Mouse (Mus musculus) limb, embryonic 11.5 days (tissue): ENCODE measurements at regions not wholly inside any gene's neighbourhood (a gene's known extent, or its start where the extent isn't known, plus 50 kb on each side); places are given as distances from the start of the nearest gene placed in this dataset.

Experiments used
- ATAC-seq: fragments of 200-750 bp; cut with Nextera tagmentation; 2 replicates; pipeline ENCODE4 v1.8.0; 2017; ENCODE audit warnings: low read depth; ENCODE audit not compliant: insufficient number of reproducible peaks, low FRiP score, low TSS enrichment
- DNase-seq: peaks from one replicate; pipeline ENCODE4 v3.0.0-alpha.2; 2015; ENCODE audit warnings: low spot score
- H3K27ac ChIP-seq: fragments of 300-500 bp; sonication (generic); replicated peaks from 2 replicates; pipeline ENCODE4 v1.5.1; 2014; ENCODE audit warnings: low read depth, mild to moderate bottlenecking, low read length
- H3K27me3 ChIP-seq: fragments of 300-500 bp; sonication (generic); 2 replicates; pipeline ENCODE4 v1.6.1; 2014; ENCODE audit warnings: mild to moderate bottlenecking, low read length, mixed read lengths; ENCODE audit not compliant: control insufficient read depth, insufficient read depth
- H3K36me3 ChIP-seq: fragments of 300-500 bp; sonication (generic); 2 replicates; pipeline ENCODE4 v1.6.1; 2014; ENCODE audit warnings: mild to moderate bottlenecking, low read length, moderate library complexity, mixed read lengths; ENCODE audit not compliant: control insufficient read depth, insufficient read depth
- H3K4me1 ChIP-seq: fragments of 300-500 bp; sonication (generic); 2 replicates; pipeline ENCODE4 v1.6.1; 2014; ENCODE audit warnings: low read length, mixed read lengths; ENCODE audit not compliant: control insufficient read depth, insufficient read depth
- H3K4me2 ChIP-seq: fragments of 300-500 bp; sonication (generic); 2 replicates; pipeline ENCODE4 v1.6.1; 2014; ENCODE audit warnings: low read depth, mild to moderate bottlenecking, moderate library complexity; ENCODE audit not compliant: severe bottlenecking
- H3K4me3 ChIP-seq: fragments of 300-500 bp; sonication (generic); 2 replicates; pipeline ENCODE4 v1.5.1; 2014; ENCODE audit warnings: low read depth, low read length
- H3K9ac ChIP-seq: fragments of 300-500 bp; sonication (generic); 2 replicates; pipeline ENCODE4 v1.6.1; 2014; ENCODE audit warnings: mild to moderate bottlenecking, low read length
- H3K9me3 ChIP-seq: fragments of 300-500 bp; sonication (generic); 2 replicates; pipeline ENCODE4 v1.6.1; 2016; ENCODE audit warnings: low read length; ENCODE audit not compliant: control insufficient read depth
- WGBS: fragments of 180-500 bp; shearing (Covaris S2); extraction: QIAGEN DNeasy Blood & Tissue Kit; methylation state at CpG from one replicate; pipeline ENCODE4 v1.1.7; 2014; 5-methylcytosine and 5-hydroxymethylcytosine counted together

DNA sequence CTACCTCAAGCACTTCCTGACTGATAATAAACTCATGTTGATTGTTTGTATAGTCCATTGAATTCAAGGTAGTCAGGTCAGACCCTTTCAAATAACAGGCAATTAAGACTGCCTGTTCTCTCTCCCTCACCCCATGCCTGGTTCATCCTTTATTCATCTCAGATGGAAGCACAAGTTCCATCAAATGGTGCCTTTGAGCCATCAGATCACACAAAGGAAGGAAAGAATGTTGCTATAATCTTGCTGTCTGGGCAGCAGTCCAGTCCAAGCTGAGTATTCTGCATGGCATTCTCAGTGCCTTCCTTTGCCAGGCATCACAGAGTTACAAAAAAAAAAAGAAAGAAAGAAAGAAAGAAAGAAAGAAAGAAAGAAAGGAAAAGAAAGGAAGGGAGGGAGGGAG is 163.7 kb upstream of the Spaca1 start:
- no peak overlapping the region for H3K4me3 ChIP-seq
- ATAC-seq (no peak), DNase-seq (no peak)
- no peaks in the 10 kb centered on the region for H3K27me3 ChIP-seq
- no peak overlapping the region for H3K27ac ChIP-seq
- H3K9ac ChIP-seq, result no peak overlapping the region
- H3K4me2 ChIP-seq, result no peak overlapping the region
- H3K4me1 ChIP-seq, result no peaks in the 10 kb centered on the region
- no peaks in the 10 kb centered on the region for H3K36me3 ChIP-seq
- no peaks in the 10 kb centered on the region for H3K9me3 ChIP-seq

DNA sequence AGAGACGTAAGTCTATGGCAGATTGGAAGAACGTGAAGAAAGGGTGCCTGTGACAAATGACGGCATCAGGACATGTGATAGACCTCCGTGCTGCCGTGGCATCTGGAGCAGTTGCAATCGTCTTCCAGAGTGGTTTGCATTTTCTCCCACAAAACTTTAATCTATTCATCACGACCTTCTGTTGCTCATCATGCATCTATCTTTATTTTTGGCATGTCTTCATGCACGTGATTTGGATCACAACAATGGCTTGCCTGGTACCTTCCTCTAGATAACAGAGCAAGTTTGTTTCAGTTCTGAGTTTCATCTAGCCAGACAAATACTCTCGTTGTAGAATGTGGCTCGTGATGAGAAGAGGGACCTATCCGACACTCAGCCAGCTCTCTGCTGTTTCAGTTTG is 164.4 kb upstream of the Spaca1 start:
- no peak for DNase-seq
- no peak for ATAC-seq
- Histone ChIP-seq H3K4me2 (no peak overlapping the region), H3K4me3 (no peak overlapping the region), H3K27me3 (no peaks in the 10 kb centered on the region), H3K9ac (no peak overlapping the region), H3K4me1 (no peaks in the 10 kb centered on the region), H3K27ac (no peak overlapping the region), H3K36me3 (no peaks in the 10 kb centered on the region), H3K9me3 (no peaks in the 10 kb centered on the region)
- WGBS, result 84% methylated on average over 11 of the region's 11 CpGs

DNA sequence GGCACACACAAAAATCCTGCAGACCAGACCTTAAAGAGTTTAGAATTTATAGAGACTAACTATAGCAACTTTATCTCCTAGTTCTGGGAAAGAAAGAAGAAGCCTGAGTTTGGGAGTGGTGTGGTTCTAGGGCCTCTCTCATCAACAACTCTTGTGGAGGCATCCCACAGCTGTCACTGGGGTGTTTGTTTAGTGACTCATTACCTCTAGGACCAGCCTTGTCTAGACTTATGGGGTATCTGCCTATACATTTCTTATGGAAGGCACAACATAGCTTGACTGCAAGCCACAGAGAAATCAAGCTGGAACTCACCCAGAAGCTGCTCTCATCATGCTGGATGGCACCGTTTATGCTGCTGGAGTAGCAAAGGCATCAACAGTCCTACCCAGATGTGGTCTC is 171.9 kb upstream of the Spaca1 start:
- no peaks in the 10 kb centered on the region for H3K9me3 ChIP-seq
- H3K4me3 ChIP-seq, result no peak overlapping the region
- no peak overlapping the region for H3K9ac ChIP-seq
- H3K27ac ChIP-seq, result no peak overlapping the region
- no peak for DNase-seq
- 91% methylated on average over 1 of the region's 1 CpGs for WGBS
- no peaks in the 10 kb centered on the region for H3K27me3 ChIP-seq
- H3K4me2 ChIP-seq, result no peak overlapping the region
- H3K36me3 ChIP-seq, result no peaks in the 10 kb centered on the region
- no peak for ATAC-seq
- H3K4me1 ChIP-seq, result no peaks in the 10 kb centered on the region

DNA sequence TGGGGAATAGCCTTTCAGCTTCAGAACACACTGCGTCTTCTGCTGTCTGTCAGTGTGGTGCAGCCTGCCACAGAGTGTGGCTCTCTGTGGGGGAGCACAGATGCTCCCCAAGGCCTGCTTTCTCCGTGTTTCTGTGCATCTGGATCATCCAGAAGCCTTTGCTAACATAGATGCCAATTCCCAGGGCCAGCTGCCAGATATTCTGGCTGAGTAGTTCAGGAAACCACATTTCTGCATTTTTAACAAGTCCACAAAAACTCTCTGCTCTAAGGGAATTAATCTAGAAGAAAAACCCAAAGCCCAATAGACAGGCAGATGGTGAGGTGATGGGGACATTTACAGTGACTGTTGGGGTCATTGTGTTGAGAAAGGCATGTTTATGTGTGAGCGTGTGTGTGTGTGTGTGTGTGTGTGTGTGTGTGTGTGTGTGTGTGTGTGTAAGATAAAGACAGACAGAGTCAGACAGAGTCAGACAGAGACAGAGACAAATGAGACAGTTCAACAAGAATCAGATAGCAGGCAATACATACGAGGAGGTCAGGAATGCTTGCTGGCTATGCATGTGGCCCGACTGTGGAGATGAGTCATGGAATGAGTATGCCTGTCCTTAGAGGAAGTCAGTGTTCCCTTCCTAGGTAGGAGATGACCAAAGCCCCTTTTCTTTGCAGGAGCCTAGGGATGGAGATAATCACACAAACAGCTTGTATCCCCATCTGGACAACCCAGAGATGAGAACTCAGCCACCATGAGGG is 176.3 kb upstream of the Spaca1 start:
- no peak overlapping the region for H3K4me2 ChIP-seq
- 63% methylated on average over 5 of the region's 5 CpGs for WGBS
- H3K27ac ChIP-seq, result no peak overlapping the region
- no peaks in the 10 kb centered on the region for H3K36me3 ChIP-seq
- H3K9me3 ChIP-seq, result no peaks in the 10 kb centered on the region
- no peak for ATAC-seq
- no peaks in the 10 kb centered on the region for H3K4me1 ChIP-seq
- H3K9ac ChIP-seq, result no peak overlapping the region
- H3K27me3 ChIP-seq, result no peaks in the 10 kb centered on the region
- H3K4me3 ChIP-seq, result no peak overlapping the region
- DNase-seq, result no peak

DNA sequence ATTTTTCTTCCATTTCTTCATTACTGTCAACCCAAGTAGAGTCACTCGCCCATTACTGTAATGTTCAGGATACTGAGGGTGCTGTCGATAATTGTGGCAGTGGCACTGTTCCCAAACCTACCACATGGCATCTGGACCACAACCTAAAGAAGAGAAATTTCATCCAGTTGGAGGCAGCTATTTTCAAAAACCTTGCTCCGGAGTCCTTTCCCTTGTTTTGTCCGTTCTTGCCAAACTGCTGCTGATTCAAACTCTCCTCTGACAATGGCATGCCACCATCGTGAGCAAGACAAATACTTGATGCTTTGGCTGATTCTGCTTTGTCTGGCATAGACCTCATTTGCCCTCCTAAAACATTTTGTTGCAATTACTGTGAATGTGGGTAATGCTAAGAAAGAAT is 176.9 kb upstream of the Spaca1 start:
- Histone ChIP-seq H3K9me3 (no peaks in the 10 kb centered on the region), H3K36me3 (no peaks in the 10 kb centered on the region), H3K27ac (no peak overlapping the region), H3K4me2 (no peak overlapping the region), H3K27me3 (no peaks in the 10 kb centered on the region), H3K9ac (no peak overlapping the region), H3K4me1 (no peaks in the 10 kb centered on the region), H3K4me3 (no peak overlapping the region)
- WGBS, result 94% methylated on average over 5 of the region's 5 CpGs
- no peak for ATAC-seq
- DNase-seq, result no peak

DNA sequence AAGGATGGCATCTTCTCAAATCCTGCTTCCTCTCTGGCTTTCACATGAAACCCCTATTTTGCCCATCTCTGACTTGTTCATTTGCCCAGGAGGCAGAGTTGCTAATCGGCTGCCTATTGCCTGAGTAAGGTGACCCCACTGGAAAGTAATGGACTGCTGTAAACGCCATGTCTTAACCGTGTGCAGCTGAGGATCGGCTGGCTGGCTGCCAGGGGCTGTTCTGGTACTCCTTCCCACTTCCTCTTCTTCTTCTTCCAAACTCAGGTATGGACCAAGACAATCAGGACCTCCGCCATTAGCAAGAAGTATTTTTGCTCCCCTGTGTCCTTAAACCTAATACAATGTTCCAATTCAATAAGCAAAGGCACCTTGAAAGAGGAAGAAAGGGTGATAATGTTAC is 177.6 kb upstream of the Spaca1 start:
- no peak overlapping the region for H3K27ac ChIP-seq
- no peaks in the 10 kb centered on the region for H3K9me3 ChIP-seq
- no peak overlapping the region for H3K4me3 ChIP-seq
- H3K27me3 ChIP-seq, result no peaks in the 10 kb centered on the region
- ATAC-seq, result no peak
- H3K4me2 ChIP-seq, result no peak overlapping the region
- H3K9ac ChIP-seq, result no peak overlapping the region
- no peaks in the 10 kb centered on the region for H3K36me3 ChIP-seq
- H3K4me1 ChIP-seq, result no peaks in the 10 kb centered on the region
- DNase-seq, result no peak
- WGBS, result 51% methylated on average over 5 of the region's 5 CpGs

DNA sequence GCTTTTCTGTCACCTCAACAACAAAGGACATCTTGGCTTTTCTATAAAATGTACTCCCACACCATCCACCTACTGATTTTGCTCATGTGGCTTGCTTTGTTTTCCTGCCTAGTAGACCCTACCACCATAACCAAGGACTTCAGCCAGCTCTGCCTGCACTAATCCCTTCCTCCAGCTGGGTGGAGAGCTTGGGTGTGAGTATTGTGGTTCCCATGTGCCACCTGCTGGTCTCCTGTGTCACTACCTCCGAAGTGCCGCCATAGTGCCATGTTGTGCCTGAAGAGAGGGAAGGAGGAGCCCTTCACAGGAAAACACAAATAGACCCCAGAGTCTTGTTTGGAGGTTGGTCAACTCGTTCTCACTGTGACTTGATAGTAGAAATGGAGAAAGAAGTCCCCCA is 181.3 kb upstream of the Spaca1 start:
- ATAC-seq, result peak; percentile 80

DNA sequence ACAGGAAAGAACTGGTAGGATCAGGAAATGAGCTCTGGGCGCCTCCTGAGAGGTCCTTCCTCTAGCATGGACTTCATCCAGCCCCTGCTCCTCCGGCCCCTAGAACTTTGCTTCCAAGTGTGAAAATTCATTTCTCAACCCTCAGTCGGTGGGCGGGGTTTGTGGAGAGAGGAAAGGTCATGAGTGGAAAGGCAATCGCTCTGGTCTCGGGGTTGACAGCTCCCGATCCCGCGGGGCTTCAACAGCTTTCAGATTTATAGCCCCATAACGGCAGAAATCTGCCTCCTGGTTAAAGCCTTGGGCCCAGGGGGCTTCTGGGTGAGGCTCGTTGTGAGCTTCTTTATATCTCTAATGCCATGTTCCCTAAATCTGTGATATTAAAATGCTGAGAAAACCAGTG is 184.2 kb upstream of the Spaca1 start:
- Histone ChIP-seq H3K4me2 (no peak overlapping the region), H3K9ac (no peak overlapping the region), H3K9me3 (no peaks in the 10 kb centered on the region), H3K27ac (no peak overlapping the region), H3K4me3 (no peak overlapping the region), H3K4me1 (0 out of 2 replicates have a peak, but pooled peaks cover 2% of the 10 kb centered on the region), H3K36me3 (no peaks in the 10 kb centered on the region), H3K27me3 (no peaks in the 10 kb centered on the region)
- ATAC-seq, result no peak
- DNase-seq, result peak; percentile 34
- WGBS, result 35% methylated on average over 11 of the region's 11 CpGs

More for the DNA sequence above, 181.3 kb upstream of the Spaca1 start:
- H3K9ac ChIP-seq, result no peak overlapping the region
- H3K4me1 ChIP-seq, result 0 out of 2 replicates have a peak, but pooled peaks cover 2% of the 10 kb centered on the region
- H3K36me3 ChIP-seq, result no peaks in the 10 kb centered on the region
- WGBS, result 8% methylated on average over 3 of the region's 3 CpGs
- no peak overlapping the region for H3K4me2 ChIP-seq
- H3K27me3 ChIP-seq, result no peaks in the 10 kb centered on the region
- DNase-seq, result peak; percentile 78
- no peak overlapping the region for H3K27ac ChIP-seq
- no peaks in the 10 kb centered on the region for H3K9me3 ChIP-seq
- no peak overlapping the region for H3K4me3 ChIP-seq

DNA sequence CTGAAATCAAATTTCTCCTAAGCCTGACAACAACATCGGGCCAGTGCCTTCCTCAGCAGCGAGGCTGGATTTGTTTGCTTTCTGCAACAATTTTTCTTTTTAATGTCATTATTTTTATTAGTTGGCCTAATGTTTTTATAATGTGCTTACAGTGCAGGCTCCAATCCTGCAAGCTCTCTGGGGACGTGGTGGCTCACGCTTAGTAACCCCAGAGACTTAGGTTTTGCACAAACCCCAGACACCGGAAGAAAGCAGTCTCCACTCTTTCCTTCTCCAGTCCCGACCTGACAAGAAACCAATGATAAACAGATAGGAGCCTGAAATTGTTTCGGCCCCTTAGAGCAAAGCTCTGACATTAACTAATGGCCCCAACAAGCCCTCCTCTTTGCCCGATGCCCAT is 184.7 kb upstream of the Spaca1 start:
- H3K4me1 ChIP-seq, result 0 out of 2 replicates have a peak, but pooled peaks cover 2% of the 10 kb centered on the region
- DNase-seq, result no peak
- H3K36me3 ChIP-seq, result no peaks in the 10 kb centered on the region
- no peak for ATAC-seq
- H3K4me2 ChIP-seq, result no peak overlapping the region
- no peaks in the 10 kb centered on the region for H3K9me3 ChIP-seq
- no peaks in the 10 kb centered on the region for H3K27me3 ChIP-seq
- H3K9ac ChIP-seq, result no peak overlapping the region
- WGBS, result 70% methylated on average over 8 of the region's 8 CpGs
- H3K27ac ChIP-seq, result no peak overlapping the region
- H3K4me3 ChIP-seq, result no peak overlapping the region
